Mouse (Mus musculus) MEL (cell line): Measurements from ENCODE around the gene Srsf3. TPM values are rescaled to one million over a fixed set of nuclear protein-coding genes. Genes with fewer than 3 reads are reported as not detected.
A peak's percentile ranks its signal among the peaks of the same experiment; 100 is the strongest.

Experiments
- DNase-seq: peaks from one replicate; pipeline ENCODE4 v3.0.0; 2011; ENCODE audit warnings: low read depth, low spot score
- H3K27ac ChIP-seq: 2 replicates; pipeline ENCODE4 v1.5.1; 2012; ENCODE audit warnings: low read depth, mild to moderate bottlenecking, control low read depth, low read length, moderate library complexity; ENCODE audit not compliant: control insufficient read depth
- H3K27me3 ChIP-seq, 2 experiments: fragments of 150-350 bp in 1 of 2; sonication (generic) in 1 of 2; 2 replicates each; pipeline ENCODE4 v1.6.1; 2012; ENCODE audit warnings: low read length in 2 of 2, mild to moderate bottlenecking in 2 of 2, improper control_type of control experiment in 1 of 2, moderate library complexity in 1 of 2; ENCODE audit not compliant: insufficient read depth in 2 of 2, control insufficient read depth in 1 of 2
- H3K36me3 ChIP-seq, 2 experiments: 2 replicates each; pipeline ENCODE4 v1.6.1; 2012 to 2014; ENCODE audit warnings: low read length in 2 of 2, improper control_type of control experiment in 1 of 2, inconsistent platforms in 1 of 2, mild to moderate bottlenecking in 1 of 2; ENCODE audit not compliant: insufficient read depth in 2 of 2, control insufficient read depth in 1 of 2
- H3K4me1 ChIP-seq, 2 experiments: fragments of 150-350 bp in 1 of 2; sonication (generic) in 1 of 2; 2 replicates each; pipeline ENCODE4 v1.6.1; 2012; ENCODE audit warnings: low read length in 2 of 2, improper control_type of control experiment in 1 of 2, mild to moderate bottlenecking in 1 of 2; ENCODE audit not compliant: insufficient read depth in 2 of 2, control insufficient read depth in 1 of 2
- H3K4me3 ChIP-seq, 2 experiments: fragments of 150-350 bp in 1 of 2; sonication (generic) in 1 of 2; 2 replicates each; pipeline ENCODE4 v1.5.1; 2012; ENCODE audit warnings: low read depth in 2 of 2, low read length in 2 of 2, mild to moderate bottlenecking in 2 of 2, moderate library complexity in 2 of 2, control low read depth in 1 of 2, improper control_type of control experiment in 1 of 2; ENCODE audit not compliant: control insufficient read depth in 1 of 2, insufficient read depth in 1 of 2
- H3K79me2 ChIP-seq: 2 replicates; pipeline ENCODE4 v1.6.1; 2012; ENCODE audit warnings: mild to moderate bottlenecking, low read length, moderate library complexity; ENCODE audit not compliant: control insufficient read depth, poor library complexity, insufficient read depth
- H3K9ac ChIP-seq: 2 replicates; pipeline ENCODE4 v1.6.1; 2012; ENCODE audit warnings: low read depth, mild to moderate bottlenecking, control low read depth, low read length, moderate library complexity; ENCODE audit not compliant: control insufficient read depth, poor library complexity, severe bottlenecking
- H3K9me3 ChIP-seq: fragments of 150-350 bp; sonication (generic); replicated peaks from 2 replicates; pipeline ENCODE4 v1.6.1; 2012; ENCODE audit warnings: mild to moderate bottlenecking, low read length, improper control_type of control experiment, moderate library complexity; ENCODE audit not compliant: insufficient read depth
- BHLHE40 ChIP-seq: IDR thresholded peaks from 2 replicates; pipeline ENCODE4 v1.6.1; 2012; ENCODE audit warnings: low read depth, mild to moderate bottlenecking, inconsistent platforms, low read length, improper control_type of control experiment, borderline replicate concordance
- CHD2 ChIP-seq: IDR thresholded peaks from 2 replicates; pipeline ENCODE4 v1.6.1; 2011; ENCODE audit warnings: low read length, improper control_type of control experiment
- EP300 ChIP-seq, 2 experiments: IDR thresholded peaks; 2 replicates each; pipeline ENCODE4 v1.6.1; 2011; ENCODE audit warnings: improper control_type of control experiment in 2 of 2, low read length in 2 of 2, low read depth in 1 of 2, mild to moderate bottlenecking in 1 of 2
- ETS1 ChIP-seq: IDR thresholded peaks from 2 replicates; pipeline ENCODE4 v1.6.1; 2012; ENCODE audit warnings: low read depth, mild to moderate bottlenecking, inconsistent platforms, low read length, improper control_type of control experiment, moderate library complexity
- GABPA ChIP-seq: IDR thresholded peaks from 2 replicates; pipeline ENCODE4 v1.6.1; 2012; ENCODE audit warnings: low read depth, mild to moderate bottlenecking, inconsistent platforms, low read length, improper control_type of control experiment, moderate library complexity
- JUND ChIP-seq: IDR thresholded peaks from 2 replicates; pipeline ENCODE4 v1.6.1; 2011; ENCODE audit warnings: low read depth, mild to moderate bottlenecking, improper control_type of control experiment, low read length
- KAT2A ChIP-seq: conservative IDR thresholded peaks from 2 replicates; pipeline ENCODE4 v1.6.1; 2012; ENCODE audit warnings: low read depth, low read length, improper control_type of control experiment, inconsistent platforms
- MAFK ChIP-seq: IDR thresholded peaks from 2 replicates; pipeline ENCODE4 v1.6.1; 2011; ENCODE audit warnings: low read depth, mild to moderate bottlenecking, low read length, improper control_type of control experiment, borderline replicate concordance
- MAX ChIP-seq: IDR thresholded peaks from 2 replicates; pipeline ENCODE4 v1.6.1; 2011; ENCODE audit warnings: low read length, improper control_type of control experiment
- MAZ ChIP-seq: IDR thresholded peaks from 2 replicates; pipeline ENCODE4 v1.6.1; 2012; ENCODE audit warnings: low read depth, mild to moderate bottlenecking, inconsistent platforms, low read length, improper control_type of control experiment
- MXI1 ChIP-seq: IDR thresholded peaks from 2 replicates; pipeline ENCODE4 v1.6.1; 2011; ENCODE audit warnings: mild to moderate bottlenecking, low read depth, low read length, improper control_type of control experiment
- MYC ChIP-seq: IDR thresholded peaks from 2 replicates; pipeline ENCODE4 v1.6.1; 2011; ENCODE audit warnings: low read depth, mild to moderate bottlenecking, low read length, improper control_type of control experiment, moderate library complexity
- NELFE ChIP-seq: IDR thresholded peaks from 2 replicates; pipeline ENCODE4 v1.6.1; 2011; ENCODE audit warnings: low read depth, low read length, improper control_type of control experiment
- NRF1 ChIP-seq: IDR thresholded peaks from 2 replicates; pipeline ENCODE4 v1.6.1; 2014; ENCODE audit warnings: low read depth, mild to moderate bottlenecking, inconsistent platforms, low read length, improper control_type of control experiment, moderate library complexity; ENCODE audit not compliant: poor library complexity, insufficient read depth, severe bottlenecking
- POLR2AphosphoS5 ChIP-seq: IDR thresholded peaks from 2 replicates; pipeline ENCODE4 v1.6.1; 2012; ENCODE audit warnings: low read depth, borderline replicate concordance, mild to moderate bottlenecking, inconsistent platforms, low read length, moderate library complexity, mixed read lengths
- RAD21 ChIP-seq: IDR thresholded peaks from 2 replicates; pipeline ENCODE4 v1.6.1; 2011; ENCODE audit warnings: mild to moderate bottlenecking, low read depth, low read length, improper control_type of control experiment
- SIN3A ChIP-seq: IDR thresholded peaks from 2 replicates; pipeline ENCODE4 v1.6.1; 2012; ENCODE audit warnings: low read length, improper control_type of control experiment, inconsistent platforms
- SMC3 ChIP-seq: IDR thresholded peaks from 2 replicates; pipeline ENCODE4 v1.6.1; 2011; ENCODE audit warnings: low read depth, low read length, improper control_type of control experiment
- TBP ChIP-seq: IDR thresholded peaks from 2 replicates; pipeline ENCODE4 v1.8.0; 2011; ENCODE audit warnings: low read depth, low read length, improper control_type of control experiment
- UBTF ChIP-seq: IDR thresholded peaks from 2 replicates; pipeline ENCODE4 v1.6.1; 2012; ENCODE audit warnings: low read depth, mild to moderate bottlenecking, inconsistent platforms, low read length, improper control_type of control experiment, moderate library complexity, borderline replicate concordance; ENCODE audit not compliant: insufficient read depth
- USF1 ChIP-seq: IDR thresholded peaks from 2 replicates; pipeline ENCODE4 v1.6.1; 2014; ENCODE audit warnings: low read depth, mild to moderate bottlenecking, inconsistent platforms, low read length, improper control_type of control experiment, moderate library complexity
- USF2 ChIP-seq, 2 experiments: IDR thresholded peaks; 2 replicates each; pipeline ENCODE4 v1.6.1; 2011 to 2012; ENCODE audit warnings: improper control_type of control experiment in 2 of 2, low read length in 2 of 2, borderline replicate concordance in 1 of 2, inconsistent platforms in 1 of 2, low read depth in 1 of 2, mild to moderate bottlenecking in 1 of 2; ENCODE audit not compliant: insufficient read depth in 1 of 2
- ZC3H11A ChIP-seq: IDR thresholded peaks from 2 replicates; pipeline ENCODE4 v1.6.1; 2012; ENCODE audit warnings: low read depth, mild to moderate bottlenecking, inconsistent platforms, low read length, improper control_type of control experiment
- ZMIZ1 ChIP-seq: IDR thresholded peaks from 2 replicates; pipeline ENCODE4 v1.6.1; 2012; ENCODE audit warnings: low read depth, mild to moderate bottlenecking, inconsistent platforms, low read length, improper control_type of control experiment, moderate library complexity
- ZNF384 ChIP-seq: IDR thresholded peaks from 2 replicates; pipeline ENCODE4 v1.6.1; 2012; ENCODE audit warnings: low read depth, mild to moderate bottlenecking, inconsistent platforms, low read length, improper control_type of control experiment
- polyA plus RNA-seq, 2 experiments: library from polyadenylated mRNA; stranded (reverse) in 1 of 2; unstranded in 1 of 2; fragments of >175 nt in 1 of 2; fragments of >200 nt in 1 of 2; gene quantifications; 2 replicates each; pipeline versions ENCODE4 v1.2.1 to v1.2.4; 2012; ENCODE audit warnings: low replicate concordance in 2 of 2, low read depth in 1 of 2; ENCODE audit not compliant: insufficient read length in 2 of 2, insufficient read depth in 1 of 2, missing spikeins in 1 of 2
- total RNA-seq: library from RNA; depleted of rRNA; stranded (reverse); fragments of 300-350 nt; gene quantifications from 2 replicates; pipeline ENCODE4 v1.2.3, GENCODE M21; 2012

The Srsf3 gene
- total and polyA plus RNA-seq, 3 experiments: 326 to 556 (median 367) TPM

DNA sequence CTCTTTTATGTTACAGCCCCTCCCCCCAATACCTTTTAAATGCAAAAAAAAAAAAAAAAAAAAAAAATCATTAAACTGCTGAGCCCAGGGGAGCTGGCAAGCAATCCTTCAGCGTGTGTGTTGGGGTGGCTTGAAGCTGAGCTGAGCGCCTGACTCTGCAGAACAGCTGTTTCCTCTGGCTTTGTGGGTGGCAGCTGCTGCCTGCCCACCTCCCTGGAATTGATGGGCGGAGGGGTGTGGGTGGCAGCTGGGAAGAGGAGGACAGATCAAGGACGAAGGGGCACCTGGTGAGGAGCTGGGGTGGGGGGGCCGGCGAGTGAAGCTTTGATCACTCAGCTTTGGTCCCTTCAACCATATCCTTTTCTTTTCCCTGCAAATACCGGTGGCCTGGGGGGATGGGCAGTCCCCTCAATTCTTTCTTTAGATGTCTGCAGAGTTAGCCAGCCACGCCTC, 24.3 kb downstream of the Srsf3 start:
- DNase-seq: no peak
- Histone ChIP-seq H3K9ac (no peak overlapping the region), H3K9me3 (no peaks in the 10 kb centered on the region), H3K4me1 (peaks cover 3% of the 10 kb centered on the region in 2 experiments; a peak in 2 of 4 replicates), H3K27me3 (no peaks in the 10 kb centered on the region), H3K4me3 (no peak overlapping the region), H3K36me3 (0 out of 4 replicates have a peak, but pooled peaks cover 0 to 3% of the 10 kb centered on the region in 2 experiments), H3K27ac (no peak overlapping the region), H3K79me2 (no peaks in the 10 kb centered on the region)
- TF ChIP-seq ZNF384 (peak; percentile 58), NELFE (no peak)
- TF ChIP-seq, all 39 proteins: peak for 1

DNA sequence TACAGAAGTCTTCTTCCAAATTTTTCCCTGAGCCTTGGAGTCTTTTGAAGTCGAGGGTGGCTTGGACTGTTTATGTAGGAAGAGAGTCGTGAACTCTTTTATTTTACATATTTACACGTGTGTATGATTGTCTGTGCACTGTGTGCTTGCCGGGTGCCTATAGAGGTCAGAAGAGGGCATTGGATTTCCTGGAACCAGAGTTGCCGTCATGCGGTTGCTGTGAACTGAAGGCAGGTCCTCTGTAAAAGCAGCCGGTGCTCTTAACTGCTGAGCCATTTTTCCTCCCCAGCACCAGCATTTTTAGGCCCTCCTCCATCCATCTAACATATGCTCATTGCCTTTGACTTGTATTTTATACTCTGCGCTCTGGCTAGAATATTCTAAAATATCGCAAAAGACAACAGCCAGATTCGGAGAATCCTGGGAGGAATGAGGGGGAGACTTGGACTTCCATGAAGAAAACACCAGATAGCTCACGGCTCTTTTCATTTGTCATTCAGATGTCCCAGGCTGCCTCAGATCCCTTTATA, 25.0 kb downstream of the Srsf3 start:
- H3K36me3 ChIP-seq: 0 out of 4 replicates have a peak, but pooled peaks cover 0 to 5% of the 10 kb centered on the region in 2 experiments
- H3K27ac ChIP-seq: no peak overlapping the region
- TF ChIP-seq CHD2 (no peak), ETS1 (no peak), BHLHE40 (no peak), ZMIZ1 (no peak), SIN3A (no peak), KAT2A (no peak), NRF1 (no peak), MXI1 (no peak)
- no peaks in the 10 kb centered on the region for H3K27me3 ChIP-seq
- no peak for DNase-seq
- no peaks in the 10 kb centered on the region for H3K79me2 ChIP-seq
- no peaks in the 10 kb centered on the region for H3K9me3 ChIP-seq
- no peak overlapping the region for H3K4me3 ChIP-seq
- peaks cover 3 to 7% of the 10 kb centered on the region in 2 experiments; a peak in 2 of 4 replicates for H3K4me1 ChIP-seq
- H3K9ac ChIP-seq: no peak overlapping the region

DNA sequence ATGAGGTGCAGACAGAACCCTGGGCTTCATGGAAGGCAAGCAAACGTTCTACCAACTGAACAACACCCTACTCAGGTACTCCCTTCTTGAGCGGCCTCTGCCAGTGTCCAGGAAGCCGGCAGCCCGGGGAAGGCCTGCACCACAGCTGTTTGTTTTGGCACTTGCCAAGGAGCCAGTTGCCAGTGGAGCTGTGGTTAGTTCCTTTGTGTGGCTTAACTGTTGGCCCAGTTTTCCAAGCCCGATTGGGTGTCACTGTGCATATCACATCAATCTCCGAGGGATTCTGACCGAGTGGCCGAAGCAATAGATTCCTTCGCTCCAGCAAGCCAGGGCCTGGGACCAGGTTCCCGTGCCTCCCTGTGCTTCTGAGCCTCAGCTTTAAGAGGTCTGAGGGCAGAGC, 25.5 kb downstream of the Srsf3 start:
- Histone ChIP-seq H3K4me3 (no peak overlapping the region), H3K4me1 (peaks cover 3 to 7% of the 10 kb centered on the region in 2 experiments; a peak in 2 of 4 replicates), H3K9me3 (no peaks in the 10 kb centered on the region), H3K27me3 (no peaks in the 10 kb centered on the region), H3K9ac (no peak overlapping the region), H3K36me3 (0 out of 4 replicates have a peak, but pooled peaks cover 0 to 5% of the 10 kb centered on the region in 2 experiments), H3K27ac (no peak overlapping the region), H3K79me2 (no peaks in the 10 kb centered on the region)
- TF ChIP-seq KAT2A (no peak), SIN3A (no peak), MAFK (no peak), JUND (no peak), TBP (no peak), UBTF (no peak), USF1 (no peak), ZNF384 (no peak), NELFE (no peak), MXI1 (no peak), ZC3H11A (no peak), POLR2AphosphoS5 (no peak), MAX (no peak), RAD21 (no peak), EP300 (IDR thresholded peaks at IDR 0.05; ENCODE audit: low read depth in 1 of 2, low read length in 2 of 2) (no peak), USF2 (IDR thresholded peaks at IDR 0.05; ENCODE audit: borderline replicate concordance in 1 of 2, insufficient read depth in 1 of 2, low read depth in 1 of 2, low read length in 2 of 2) (no peak), MAZ (no peak), GABPA (no peak), MYC (no peak), SMC3 (no peak)
- DNase-seq: no peak
